Mouse (Mus musculus): ENCODE results near the gene Rps24.
"Not testable (repeated sequence)": the region's sequence is repeated elsewhere in the genome, so short reads cannot be mapped to it uniquely, and the experiment has no call there.

Gene Rps24

GRCm38 (mm10) chr14:24486773-24487227, at the start of gene Rps24, which contains the start of gene Polr3a:
Gene Rps24 (plus strand): TSS chr14:24487125.
Gene Polr3a (minus strand): TSS chr14:24487058.
- ATAC-seq (ENCODE audit: insufficient number of reproducible peaks, low FRiP score, low TSS enrichment): peak; percentile 53

GRCm38 (mm10) chr14:24443529-24443928, 43.4 kb upstream of the Rps24 start:
- ATAC-seq (ENCODE audit: insufficient number of reproducible peaks, low FRiP score, low TSS enrichment): not testable (repeated sequence)

- no peak for ATAC-seq (ENCODE audit: insufficient number of reproducible peaks, low FRiP score, low TSS enrichment)
These were observed 28.7 kb upstream of the Rps24 start for GRCm38 (mm10) chr14:24458191-24458590.

GRCm38 (mm10) chr14:24468806-24469205, 18.1 kb upstream of the Rps24 start:
- ATAC-seq (ENCODE audit: insufficient number of reproducible peaks, low FRiP score, low TSS enrichment): no peak

- 0 out of 2 replicates have a peak, but pooled peaks have one; percentile 5 for ATAC-seq (ENCODE audit: insufficient number of reproducible peaks, low FRiP score, low TSS enrichment)
These were observed 621 bp upstream of the Rps24 start for GRCm38 (mm10) chr14:24486241-24486767.

GRCm38 (mm10) chr14:24489772-24490171, 2.8 kb downstream of the Rps24 start:
- ATAC-seq (ENCODE audit: insufficient number of reproducible peaks, low FRiP score, low TSS enrichment): not testable (repeated sequence)

- ATAC-seq (ENCODE audit: insufficient number of reproducible peaks, low FRiP score, low TSS enrichment): peak; percentile 90
These were observed 3.7 kb downstream of the Rps24 start for GRCm38 (mm10) chr14:24490468-24491265.

- no peak for ATAC-seq (ENCODE audit: insufficient number of reproducible peaks, low FRiP score, low TSS enrichment)
These were observed 4.5 kb downstream of the Rps24 start for GRCm38 (mm10) chr14:24491266-24491981.

GRCm38 (mm10) chr14:24493256-24493655, 6.3 kb downstream of the Rps24 start:
- no peak for ATAC-seq (ENCODE audit: insufficient number of reproducible peaks, low FRiP score, low TSS enrichment)

- no peak for ATAC-seq (ENCODE audit: insufficient number of reproducible peaks, low FRiP score, low TSS enrichment)
These were observed 9.6 kb downstream of the Rps24 start for GRCm38 (mm10) chr14:24496507-24496906.

GRCm38 (mm10) chr14:24497443-24497842, 10.5 kb downstream of the Rps24 start:
- ATAC-seq (ENCODE audit: insufficient number of reproducible peaks, low FRiP score, low TSS enrichment): no peak

GRCm38 (mm10) chr14:24498561-24499255, 11.8 kb downstream of the Rps24 start:
- no peak for ATAC-seq (ENCODE audit: insufficient number of reproducible peaks, low FRiP score, low TSS enrichment)

GRCm38 (mm10) chr14:24499478-24499877, 12.6 kb downstream of the Rps24 start:
- ATAC-seq (ENCODE audit: insufficient number of reproducible peaks, low FRiP score, low TSS enrichment): no peak

GRCm38 (mm10) chr14:24500091-24500844, 13.3 kb downstream of the Rps24 start:
- ATAC-seq (ENCODE audit: insufficient number of reproducible peaks, low FRiP score, low TSS enrichment): peak; percentile 71

- peak; percentile 40 for ATAC-seq (ENCODE audit: insufficient number of reproducible peaks, low FRiP score, low TSS enrichment)
These were observed 13.9 kb downstream of the Rps24 start for GRCm38 (mm10) chr14:24500845-24501186.

GRCm38 (mm10) chr14:24501256-24501655, 14.3 kb downstream of the Rps24 start:
- no peak for ATAC-seq (ENCODE audit: insufficient number of reproducible peaks, low FRiP score, low TSS enrichment)

- no peak for ATAC-seq (ENCODE audit: insufficient number of reproducible peaks, low FRiP score, low TSS enrichment)
These were observed 20.6 kb downstream of the Rps24 start for GRCm38 (mm10) chr14:24507452-24508069.

- ATAC-seq (ENCODE audit: insufficient number of reproducible peaks, low FRiP score, low TSS enrichment): 0 out of 2 replicates have a peak, but pooled peaks have one; percentile 47
These were observed 21.3 kb downstream of the Rps24 start for GRCm38 (mm10) chr14:24508070-24508773.

- ATAC-seq (ENCODE audit: insufficient number of reproducible peaks, low FRiP score, low TSS enrichment): no peak
These were observed 22.6 kb downstream of the Rps24 start for GRCm38 (mm10) chr14:24509557-24509956.
